Mouse (Mus musculus) heart, embryonic 14.5 days (tissue): ENCODE measurements at regions not wholly inside any gene's neighbourhood (a gene's known extent, or its start where the extent isn't known, plus 50 kb on each side); places are given as distances from the start of the nearest gene placed in this dataset.
A peak's percentile ranks its signal among the peaks of the same experiment; 100 is the strongest.

Experiments used
- ATAC-seq: fragments of 200-750 bp; cut with Nextera tagmentation; 2 replicates; pipeline ENCODE4 v1.8.0; 2017; ENCODE audit warnings: low read depth, moderate TSS enrichment; ENCODE audit not compliant: insufficient number of reproducible peaks, insufficient read depth, low FRiP score
- H3K27ac ChIP-seq, 2 experiments: fragments of 200-500 bp in 1 of 2; fragments of 300-500 bp in 1 of 2; sonication (generic) in 1 of 2; replicated peaks in 1 of 2; 2 replicates each; pipeline ENCODE4 v1.5.1; 2012 to 2014; ENCODE audit warnings: low read depth in 2 of 2, low read length in 2 of 2, control low read depth in 1 of 2, mild to moderate bottlenecking in 1 of 2, mixed read lengths in 1 of 2; ENCODE audit not compliant: control insufficient read depth in 1 of 2, insufficient read depth in 1 of 2
- H3K27me3 ChIP-seq: fragments of 300-500 bp; sonication (generic); 2 replicates; pipeline ENCODE4 v1.6.1; 2014; ENCODE audit warnings: mild to moderate bottlenecking, low read length, control low read depth; ENCODE audit not compliant: control insufficient read depth, insufficient read depth
- H3K36me3 ChIP-seq: fragments of 300-500 bp; sonication (generic); 2 replicates; pipeline ENCODE4 v1.6.1; 2014; ENCODE audit warnings: mild to moderate bottlenecking, control low read depth, low read length, mixed read lengths; ENCODE audit not compliant: control insufficient read depth, insufficient read depth
- H3K4me1 ChIP-seq, 2 experiments: fragments of 200-500 bp in 1 of 2; fragments of 300-500 bp in 1 of 2; sonication (generic) in 1 of 2; 2 replicates each; pipeline ENCODE4 v1.6.1; 2012 to 2014; ENCODE audit warnings: low read length in 2 of 2, control low read depth in 1 of 2, mixed read lengths in 1 of 2; ENCODE audit not compliant: control insufficient read depth in 2 of 2, insufficient read depth in 2 of 2
- H3K4me2 ChIP-seq: fragments of 300-500 bp; sonication (generic); 2 replicates; pipeline ENCODE4 v1.6.1; 2014; ENCODE audit warnings: mild to moderate bottlenecking, low read length
- H3K4me3 ChIP-seq, 2 experiments: fragments of 200-500 bp in 1 of 2; fragments of 300-500 bp in 1 of 2; sonication (generic) in 1 of 2; 2 replicates each; pipeline ENCODE4 v1.5.1; 2012 to 2014; ENCODE audit warnings: low read length in 2 of 2, mild to moderate bottlenecking in 2 of 2, control low read depth in 1 of 2, low read depth in 1 of 2, moderate library complexity in 1 of 2; ENCODE audit not compliant: control insufficient read depth in 1 of 2, insufficient read depth in 1 of 2
- H3K9ac ChIP-seq: fragments of 300-500 bp; sonication (generic); 2 replicates; pipeline ENCODE4 v1.6.1; 2014; ENCODE audit warnings: mild to moderate bottlenecking, low read length
- H3K9me3 ChIP-seq: fragments of 300-500 bp; sonication (generic); 2 replicates; pipeline ENCODE4 v1.6.1; 2016; ENCODE audit warnings: low read length, control low read depth; ENCODE audit not compliant: control insufficient read depth
- WGBS: fragments of 180-500 bp; shearing (Covaris S2); extraction: QIAGEN DNeasy Blood & Tissue Kit; methylation state at CpG from one replicate; pipeline ENCODE4 v1.1.7; 2014; 5-methylcytosine and 5-hydroxymethylcytosine counted together

- 90% methylated on average over 10 of the region's 10 CpGs for WGBS
- Histone ChIP-seq H3K27me3 (no peaks in the 10 kb centered on the region), H3K4me1 (peaks cover 0 to 14% of the 10 kb centered on the region in 2 experiments; a peak in 2 of 4 replicates), H3K27ac (no peak overlapping the region), H3K9me3 (no peaks in the 10 kb centered on the region), H3K9ac (no peak overlapping the region), H3K36me3 (no peaks in the 10 kb centered on the region), H3K4me2 (no peak overlapping the region), H3K4me3 (no peak overlapping the region)
- ATAC-seq = no peak
Measured at GRCm38 (mm10) chr1:177638381-177638780, 91.2 kb upstream of the 1700016C15Rik start.

GRCm38 (mm10) chr1:177639931-177640846, 89.4 kb upstream of the 1700016C15Rik start:
- H3K27ac ChIP-seq = no peak overlapping the region
- H3K9ac ChIP-seq = no peak overlapping the region
- H3K4me2 ChIP-seq = no peak overlapping the region
- H3K9me3 ChIP-seq = no peaks in the 10 kb centered on the region
- no peaks in the 10 kb centered on the region for H3K36me3 ChIP-seq
- ATAC-seq = peak; percentile 34; the same call in 1 of the 2 replicates
- H3K27me3 ChIP-seq = no peaks in the 10 kb centered on the region
- 61% methylated on average over 20 of the region's 20 CpGs for WGBS
- peaks cover 0 to 15% of the 10 kb centered on the region in 2 experiments; a peak in 2 of 4 replicates for H3K4me1 ChIP-seq
- H3K4me3 ChIP-seq = no peak overlapping the region

- H3K27me3 ChIP-seq = no peaks in the 10 kb centered on the region
- no peak for ATAC-seq
- no peak overlapping the region for H3K9ac ChIP-seq
- whole genome bisulfite sequencing = 58% methylated on average over 10 of the region's 10 CpGs
- no peaks in the 10 kb centered on the region for H3K9me3 ChIP-seq
- H3K4me1 ChIP-seq = peaks cover 0 to 9% of the 10 kb centered on the region in 2 experiments; a peak in 1 of 4 replicates
- no peak overlapping the region for H3K4me3 ChIP-seq
- no peak overlapping the region for H3K4me2 ChIP-seq
- H3K27ac ChIP-seq = no peak overlapping the region
- no peaks in the 10 kb centered on the region for H3K36me3 ChIP-seq
Measured at GRCm38 (mm10) chr1:177642712-177643467, 86.7 kb upstream of the 1700016C15Rik start.

GRCm38 (mm10) chr1:177643662-177644061, 86.0 kb upstream of the 1700016C15Rik start:
- H3K27ac ChIP-seq = no peak overlapping the region

GRCm38 (mm10) chr1:177644214-177644613, 85.4 kb upstream of the 1700016C15Rik start:
- H3K9ac ChIP-seq = no peak overlapping the region
- H3K4me2 ChIP-seq = no peak overlapping the region
- no peak overlapping the region for H3K27ac ChIP-seq
- H3K36me3 ChIP-seq = no peaks in the 10 kb centered on the region
- no peaks in the 10 kb centered on the region for H3K27me3 ChIP-seq
- no peak for ATAC-seq
- H3K4me1 ChIP-seq = peaks cover 0 to 9% of the 10 kb centered on the region in 2 experiments; a peak in 1 of 4 replicates
- H3K4me3 ChIP-seq = no peak overlapping the region
- H3K9me3 ChIP-seq = no peaks in the 10 kb centered on the region
- 65% methylated on average over 4 of the region's 4 CpGs for WGBS

More at GRCm38 (mm10) chr1:177643662-177644061, 86.0 kb upstream of the 1700016C15Rik start:
- WGBS = 85% methylated on average over 3 of the region's 3 CpGs
- Histone ChIP-seq H3K9ac (no peak overlapping the region), H3K9me3 (no peaks in the 10 kb centered on the region), H3K4me1 (peaks cover 0 to 9% of the 10 kb centered on the region in 2 experiments; a peak in 1 of 4 replicates), H3K36me3 (no peaks in the 10 kb centered on the region), H3K4me2 (no peak overlapping the region), H3K27me3 (no peaks in the 10 kb centered on the region), H3K4me3 (no peak overlapping the region)
- ATAC-seq = no peak

- 59% methylated on average over 4 of the region's 4 CpGs for WGBS
Measured at GRCm38 (mm10) chr1:177645327-177645726, 84.3 kb upstream of the 1700016C15Rik start.

GRCm38 (mm10) chr1:177645897-177646535, 83.6 kb upstream of the 1700016C15Rik start:
- Histone ChIP-seq H3K4me2 (no peak overlapping the region), H3K27me3 (no peaks in the 10 kb centered on the region), H3K27ac (no peak overlapping the region), H3K4me1 (peaks cover 0 to 9% of the 10 kb centered on the region in 2 experiments; a peak in 1 of 4 replicates), H3K36me3 (no peaks in the 10 kb centered on the region), H3K9ac (no peak overlapping the region), H3K9me3 (no peaks in the 10 kb centered on the region), H3K4me3 (no peak overlapping the region)
- WGBS = 74% methylated on average over 5 of the region's 5 CpGs
- no peak for ATAC-seq

More at GRCm38 (mm10) chr1:177645327-177645726, 84.3 kb upstream of the 1700016C15Rik start:
- H3K4me3 ChIP-seq = no peak overlapping the region
- no peak overlapping the region for H3K4me2 ChIP-seq
- ATAC-seq = no peak
- H3K4me1 ChIP-seq = peaks cover 0 to 9% of the 10 kb centered on the region in 2 experiments; a peak in 1 of 4 replicates
- H3K36me3 ChIP-seq = no peaks in the 10 kb centered on the region
- no peak overlapping the region for H3K27ac ChIP-seq
- H3K27me3 ChIP-seq = no peaks in the 10 kb centered on the region
- H3K9me3 ChIP-seq = no peaks in the 10 kb centered on the region
- H3K9ac ChIP-seq = no peak overlapping the region
